Mouse (Mus musculus): ENCODE measurements at regions not wholly inside any gene's neighbourhood (a gene's known extent, or its start where the extent isn't known, plus 50 kb on each side); places are given as distances from the start of the nearest gene placed in this dataset.

GRCm38 (mm10) chr3:21878396-21878795, 198.1 kb upstream of the Tbl1xr1 start:
- H3K9me3 ChIP-seq (ENCODE audit: control insufficient read depth, low read length): no peaks in the 10 kb centered on the region
- DNase-seq (ENCODE audit: low read depth in 3 of 3, low spot score in 3 of 3): no peak
- H3K36me3 ChIP-seq (replicated peaks; ENCODE audit: control insufficient read depth, insufficient read depth, low read depth): no peaks in the 10 kb centered on the region
- no peaks in the 10 kb centered on the region for H3K4me1 ChIP-seq (replicated peaks; ENCODE audit: control insufficient read depth in 2 of 2, insufficient read depth in 2 of 2, low read length in 1 of 2)
- H3K4me2 ChIP-seq (ENCODE audit: low read depth): no peak overlapping the region
- no peak overlapping the region for H3K9ac ChIP-seq (replicated peaks)
- ATAC-seq (ENCODE audit: insufficient read depth): no peak
- TF ChIP-seq CTCF (IDR thresholded peaks at IDR 0.05; ENCODE audit: low read depth): no peak
- no peak for TF ChIP-seq EP300 (IDR thresholded peaks at IDR 0.05; ENCODE audit: low read depth)
- no peak overlapping the region for H3K4me3 ChIP-seq (ENCODE audit: insufficient read depth in 1 of 2, low read depth in 2 of 2, low read length in 2 of 2)
- H3K27me3 ChIP-seq (ENCODE audit: control insufficient read depth, insufficient read depth, low read length): no peaks in the 10 kb centered on the region
- 45% methylated on average over 2 of the region's 2 CpGs for WGBS (ENCODE audit: insufficient replicate concordance)
- H3K27ac ChIP-seq: no peak overlapping the region

GRCm38 (mm10) chr3:21884216-21884615, 192.2 kb upstream of the Tbl1xr1 start:
- no peak for ATAC-seq (ENCODE audit: insufficient read depth)

GRCm38 (mm10) chr3:21888710-21889109, 187.7 kb upstream of the Tbl1xr1 start:
- 61% methylated on average over 3 of the region's 3 CpGs for WGBS (ENCODE audit: insufficient replicate concordance)
- Histone ChIP-seq H3K9me3 (ENCODE audit: control insufficient read depth, low read length) (no peaks in the 10 kb centered on the region), H3K4me3 (ENCODE audit: insufficient read depth in 1 of 2, low read depth in 2 of 2, low read length in 2 of 2) (no peak overlapping the region), H3K4me1 (replicated peaks; ENCODE audit: control insufficient read depth in 2 of 2, insufficient read depth in 2 of 2, low read length in 1 of 2) (no peaks in the 10 kb centered on the region), H3K27ac (no peak overlapping the region), H3K36me3 (replicated peaks; ENCODE audit: control insufficient read depth, insufficient read depth, low read depth) (no peaks in the 10 kb centered on the region), H3K4me2 (ENCODE audit: low read depth) (no peak overlapping the region), H3K27me3 (ENCODE audit: control insufficient read depth, insufficient read depth, low read length) (no peaks in the 10 kb centered on the region), H3K9ac (replicated peaks) (no peak overlapping the region)
- TF ChIP-seq CTCF (IDR thresholded peaks at IDR 0.05; ENCODE audit: low read depth) (no peak), EP300 (IDR thresholded peaks at IDR 0.05; ENCODE audit: low read depth) (no peak)
- DNase-seq (ENCODE audit: low read depth in 3 of 3, low spot score in 3 of 3): no peak
- ATAC-seq (ENCODE audit: insufficient read depth): no peak

More at GRCm38 (mm10) chr3:21884216-21884615, 192.2 kb upstream of the Tbl1xr1 start:
- Histone ChIP-seq H3K27ac (no peak overlapping the region), H3K36me3 (replicated peaks; ENCODE audit: control insufficient read depth, insufficient read depth, low read depth) (no peaks in the 10 kb centered on the region), H3K9me3 (ENCODE audit: control insufficient read depth, low read length) (no peaks in the 10 kb centered on the region), H3K27me3 (ENCODE audit: control insufficient read depth, insufficient read depth, low read length) (no peaks in the 10 kb centered on the region), H3K4me2 (ENCODE audit: low read depth) (no peak overlapping the region), H3K9ac (replicated peaks) (no peak overlapping the region), H3K4me1 (replicated peaks; ENCODE audit: control insufficient read depth in 2 of 2, insufficient read depth in 2 of 2, low read length in 1 of 2) (no peaks in the 10 kb centered on the region), H3K4me3 (ENCODE audit: insufficient read depth in 1 of 2, low read depth in 2 of 2, low read length in 2 of 2) (no peak overlapping the region)
- 47% methylated on average over 3 of the region's 3 CpGs for WGBS (ENCODE audit: insufficient replicate concordance)
- TF ChIP-seq EP300 (IDR thresholded peaks at IDR 0.05; ENCODE audit: low read depth): no peak
- TF ChIP-seq CTCF (IDR thresholded peaks at IDR 0.05; ENCODE audit: low read depth): no peak
- no peak for DNase-seq (ENCODE audit: low read depth in 3 of 3, low spot score in 3 of 3)

GRCm38 (mm10) chr3:21891819-21892480, 184.5 kb upstream of the Tbl1xr1 start:
- H3K4me2 ChIP-seq (ENCODE audit: low read depth): no peak overlapping the region
- no peak overlapping the region for H3K4me3 ChIP-seq (ENCODE audit: insufficient read depth in 1 of 2, low read depth in 2 of 2, low read length in 2 of 2)
- no peaks in the 10 kb centered on the region for H3K27me3 ChIP-seq (ENCODE audit: control insufficient read depth, insufficient read depth, low read length)
- no peaks in the 10 kb centered on the region for H3K4me1 ChIP-seq (replicated peaks; ENCODE audit: control insufficient read depth in 2 of 2, insufficient read depth in 2 of 2, low read length in 1 of 2)
- DNase-seq (ENCODE audit: low read depth in 3 of 3, low spot score in 3 of 3): no peak
- no peaks in the 10 kb centered on the region for H3K36me3 ChIP-seq (replicated peaks; ENCODE audit: control insufficient read depth, insufficient read depth, low read depth)
- H3K9me3 ChIP-seq (ENCODE audit: control insufficient read depth, low read length): no peaks in the 10 kb centered on the region
- no peak overlapping the region for H3K27ac ChIP-seq
- no peak for ATAC-seq (ENCODE audit: insufficient read depth)
- 46% methylated on average over 7 of the region's 7 CpGs for WGBS (ENCODE audit: insufficient replicate concordance)
- TF ChIP-seq EP300 (IDR thresholded peaks at IDR 0.05; ENCODE audit: low read depth) (no peak), CTCF (IDR thresholded peaks at IDR 0.05; ENCODE audit: low read depth) (no peak)
- H3K9ac ChIP-seq (replicated peaks): no peak overlapping the region

GRCm38 (mm10) chr3:21892864-21893404, 183.5 kb upstream of the Tbl1xr1 start:
- H3K4me3 ChIP-seq (ENCODE audit: insufficient read depth in 1 of 2, low read depth in 2 of 2, low read length in 2 of 2): no peak overlapping the region
- no peak for TF ChIP-seq EP300 (IDR thresholded peaks at IDR 0.05; ENCODE audit: low read depth)
- TF ChIP-seq CTCF (IDR thresholded peaks at IDR 0.05; ENCODE audit: low read depth): no peak
- ATAC-seq (ENCODE audit: insufficient read depth) (no peak), DNase-seq (ENCODE audit: low read depth in 3 of 3, low spot score in 3 of 3) (no peak)
- no peaks in the 10 kb centered on the region for H3K36me3 ChIP-seq (replicated peaks; ENCODE audit: control insufficient read depth, insufficient read depth, low read depth)
- no peak overlapping the region for H3K4me2 ChIP-seq (ENCODE audit: low read depth)
- H3K27ac ChIP-seq: no peak overlapping the region
- no peaks in the 10 kb centered on the region for H3K4me1 ChIP-seq (replicated peaks; ENCODE audit: control insufficient read depth in 2 of 2, insufficient read depth in 2 of 2, low read length in 1 of 2)
- no peaks in the 10 kb centered on the region for H3K9me3 ChIP-seq (ENCODE audit: control insufficient read depth, low read length)
- H3K9ac ChIP-seq (replicated peaks): no peak overlapping the region
- WGBS (ENCODE audit: insufficient replicate concordance): 69% methylated on average over 8 of the region's 8 CpGs
- no peaks in the 10 kb centered on the region for H3K27me3 ChIP-seq (ENCODE audit: control insufficient read depth, insufficient read depth, low read length)

Data from liver, embryonic 14.5 days (tissue).